Mouse (Mus musculus) embryo, embryonic 9.5 days (tissue): ENCODE results near the gene Olfr312.

Experiments used
- DNase-seq: peaks from one replicate; pipeline ENCODE4 v3.0.0-alpha.2; 2017; ENCODE audit errors: extremely low spot score

The Olfr312 gene

GRCm38 (mm10) chr11:58860744-58861143, 31.7 kb downstream of the Olfr312 start:
- no peak for DNase-seq

- peak; percentile 86 for DNase-seq
Measured at GRCm38 (mm10) chr11:58867039-58867953, 38.3 kb downstream of the Olfr312 start, which contains the start of gene 2810021J22Rik. TSS of gene 2810021J22Rik (plus strand) at chr11:58867216.

GRCm38 (mm10) chr11:58867954-58868330, 38.9 kb downstream of the Olfr312 start:
- DNase-seq = no peak

- DNase-seq = no peak
Measured at GRCm38 (mm10) chr11:58870961-58871360, 41.9 kb downstream of the Olfr312 start.

- no peak for DNase-seq
Measured at GRCm38 (mm10) chr11:58883756-58884155, 54.7 kb downstream of the Olfr312 start.
